Mouse (Mus musculus) embryo, embryonic 11.5 days (tissue): ENCODE measurements around the gene Olfr1369-ps1.
A peak's percentile ranks its signal among the peaks of the same experiment; 100 is the strongest.
"Not testable (repeated sequence)": the region's sequence is repeated elsewhere in the genome, so short reads cannot be mapped to it uniquely, and the experiment has no call there.

Source experiments
- DNase-seq: peaks from one replicate; pipeline ENCODE4 v3.0.0-alpha.2; 2012; ENCODE audit warnings: low read depth, low spot score

The Olfr1369-ps1 gene

GRCm38 (mm10) chr13:21111183-21111582, at the start of gene Olfr1369-ps1:
Gene Olfr1369-ps1 (plus strand): TSS chr13:21111483.
- not testable (repeated sequence) for DNase-seq

- DNase-seq = no peak
Observed at GRCm38 (mm10) chr13:21066021-21066420, 45.3 kb upstream of the Olfr1369-ps1 start.

GRCm38 (mm10) chr13:21074847-21075246, 36.4 kb upstream of the Olfr1369-ps1 start, which contains the start of gene Olfr1370:
Gene Olfr1370 (minus strand): TSS chr13:21074947.
- DNase-seq = no peak

GRCm38 (mm10) chr13:21082686-21083085, 28.6 kb upstream of the Olfr1369-ps1 start:
- DNase-seq = no peak

- no peak for DNase-seq
Observed at GRCm38 (mm10) chr13:21109759-21110158, 1.5 kb upstream of the Olfr1369-ps1 start.

GRCm38 (mm10) chr13:21110441-21110840, 842 bp upstream of the Olfr1369-ps1 start:
- no peak for DNase-seq

GRCm38 (mm10) chr13:21114121-21114520, 2.8 kb downstream of the Olfr1369-ps1 start:
- no peak for DNase-seq

- DNase-seq = not testable (repeated sequence)
Observed at GRCm38 (mm10) chr13:21129339-21129738, 18.1 kb downstream of the Olfr1369-ps1 start, which contains the start of gene Olfr263. Gene Olfr263 (plus strand): TSS chr13:21129639.

- DNase-seq = no peak
Observed at GRCm38 (mm10) chr13:21142421-21142820, 31.1 kb downstream of the Olfr1369-ps1 start.

GRCm38 (mm10) chr13:21145767-21146166, 34.5 kb downstream of the Olfr1369-ps1 start, which contains the start of gene Olfr1368:
Gene Olfr1368 (minus strand): TSS chr13:21145867.
- DNase-seq = no peak

GRCm38 (mm10) chr13:21155888-21156287, 44.6 kb downstream of the Olfr1369-ps1 start:
- DNase-seq = no peak

GRCm38 (mm10) chr13:21158071-21158470, 46.8 kb downstream of the Olfr1369-ps1 start:
- no peak for DNase-seq

GRCm38 (mm10) chr13:21158785-21159474, 47.6 kb downstream of the Olfr1369-ps1 start:
- DNase-seq = peak; percentile 81

- DNase-seq = no peak
Observed at GRCm38 (mm10) chr13:21159475-21159819, 48.2 kb downstream of the Olfr1369-ps1 start.

GRCm38 (mm10) chr13:21160041-21160511, 48.8 kb downstream of the Olfr1369-ps1 start:
- no peak for DNase-seq

- DNase-seq = peak; percentile 84
Observed at GRCm38 (mm10) chr13:21160657-21161590, 49.6 kb downstream of the Olfr1369-ps1 start.

- no peak for DNase-seq
Observed at GRCm38 (mm10) chr13:21161591-21161990, 50.3 kb downstream of the Olfr1369-ps1 start.

GRCm38 (mm10) chr13:21162591-21162990, 51.3 kb downstream of the Olfr1369-ps1 start:
- DNase-seq = no peak

GRCm38 (mm10) chr13:21166936-21167909, 55.9 kb downstream of the Olfr1369-ps1 start:
- DNase-seq = peak; percentile 77

GRCm38 (mm10) chr13:21167910-21168300, 56.6 kb downstream of the Olfr1369-ps1 start:
- DNase-seq = no peak
